Mouse (Mus musculus): ENCODE results near the gene Sele. TPM values are rescaled to one million over a fixed set of nuclear protein-coding genes. Genes with fewer than 3 reads are reported as not detected.

The Sele gene
- polyA plus RNA-seq, 1 experiment from 2014 or later, result not detected

GRCm38 (mm10) chr1:164043549-164043948, 4.5 kb upstream of the Sele start:
- H3K27ac ChIP-seq (replicated peaks), result no peak overlapping the region
- no peaks in the 10 kb centered on the region for H3K36me3 ChIP-seq
- ATAC-seq (ENCODE audit: low read depth), result no peak
- no peak overlapping the region for H3K4me2 ChIP-seq
- H3K27me3 ChIP-seq, result no peaks in the 10 kb centered on the region
- no peaks in the 10 kb centered on the region for H3K4me1 ChIP-seq (replicated peaks)
- H3K9ac ChIP-seq, result no peak overlapping the region
- no peak overlapping the region for H3K4me3 ChIP-seq
- WGBS, result 72% methylated on average over 3 of the region's 3 CpGs
- no peaks in the 10 kb centered on the region for H3K9me3 ChIP-seq

GRCm38 (mm10) chr1:164053561-164053960, 5.5 kb downstream of the Sele start:
- ATAC-seq (ENCODE audit: low read depth), result no peak
- Histone ChIP-seq H3K4me1 (replicated peaks) (no peaks in the 10 kb centered on the region), H3K27me3 (no peaks in the 10 kb centered on the region), H3K4me3 (no peak overlapping the region), H3K36me3 (no peaks in the 10 kb centered on the region), H3K9me3 (no peaks in the 10 kb centered on the region), H3K27ac (replicated peaks) (no peak overlapping the region), H3K4me2 (no peak overlapping the region), H3K9ac (no peak overlapping the region)
- 94% methylated on average over 9 of the region's 9 CpGs for WGBS

GRCm38 (mm10) chr1:164054800-164055199, 6.8 kb downstream of the Sele start:
- no peaks in the 10 kb centered on the region for H3K4me1 ChIP-seq (replicated peaks)
- H3K9ac ChIP-seq, result no peak overlapping the region
- H3K9me3 ChIP-seq, result no peaks in the 10 kb centered on the region
- WGBS, result 48% methylated on average over 2 of the region's 2 CpGs
- H3K4me3 ChIP-seq, result no peak overlapping the region
- H3K27ac ChIP-seq (replicated peaks), result no peak overlapping the region
- H3K36me3 ChIP-seq, result no peaks in the 10 kb centered on the region
- ATAC-seq (ENCODE audit: low read depth), result no peak
- no peak overlapping the region for H3K4me2 ChIP-seq
- no peaks in the 10 kb centered on the region for H3K27me3 ChIP-seq

- Histone ChIP-seq H3K4me1 (replicated peaks) (no peaks in the 10 kb centered on the region), H3K9ac (no peak overlapping the region), H3K9me3 (no peaks in the 10 kb centered on the region), H3K27me3 (no peaks in the 10 kb centered on the region), H3K36me3 (no peaks in the 10 kb centered on the region), H3K4me2 (no peak overlapping the region), H3K4me3 (no peak overlapping the region), H3K27ac (replicated peaks) (no peak overlapping the region)
- WGBS, result 90% methylated on average over 4 of the region's 4 CpGs
- no peak for ATAC-seq (ENCODE audit: low read depth)
These were observed 12.0 kb downstream of the Sele start for GRCm38 (mm10) chr1:164060071-164060470.

- no peaks in the 10 kb centered on the region for H3K27me3 ChIP-seq
- no peak overlapping the region for H3K9ac ChIP-seq
- H3K4me3 ChIP-seq, result no peak overlapping the region
- H3K4me1 ChIP-seq (replicated peaks), result no peaks in the 10 kb centered on the region
- no peak overlapping the region for H3K27ac ChIP-seq (replicated peaks)
- WGBS, result 49% methylated on average over 4 of the region's 4 CpGs
- H3K4me2 ChIP-seq, result no peak overlapping the region
- H3K36me3 ChIP-seq, result no peaks in the 10 kb centered on the region
- no peaks in the 10 kb centered on the region for H3K9me3 ChIP-seq
- ATAC-seq (ENCODE audit: low read depth), result no peak
These were observed 13.2 kb downstream of the Sele start for GRCm38 (mm10) chr1:164061278-164061677.

- Histone ChIP-seq H3K9ac (no peak within 1 kb of the TSS), H3K27ac (replicated peaks) (no peak within 1 kb of the TSS), H3K4me1 (replicated peaks) (no peaks in the 10 kb centered on the region), H3K36me3 (no peaks in the 10 kb centered on the region), H3K27me3 (no peaks in the 10 kb centered on the region), H3K4me3 (no peak within 1 kb of the TSS), H3K4me2 (no peak within 1 kb of the TSS), H3K9me3 (no peaks in the 10 kb centered on the region)
- ATAC-seq (ENCODE audit: low read depth), result no peak
- WGBS, result 80% methylated on average over 4 of the region's 4 CpGs
These were observed 13.9 kb downstream of the Sele start, which contains the start of gene Sell for GRCm38 (mm10) chr1:164061925-164062324. TSS of gene Sell (plus strand) at chr1:164061982.

- H3K27me3 ChIP-seq, result no peaks in the 10 kb centered on the region
- no peak overlapping the region for H3K27ac ChIP-seq (replicated peaks)
- H3K4me3 ChIP-seq, result no peak overlapping the region
- H3K9me3 ChIP-seq, result no peaks in the 10 kb centered on the region
- H3K9ac ChIP-seq, result no peak overlapping the region
- no peaks in the 10 kb centered on the region for H3K36me3 ChIP-seq
- ATAC-seq (ENCODE audit: low read depth), result no peak
- WGBS, result 58% methylated on average over 2 of the region's 2 CpGs
- no peaks in the 10 kb centered on the region for H3K4me1 ChIP-seq (replicated peaks)
- H3K4me2 ChIP-seq, result no peak overlapping the region
These were observed 14.8 kb downstream of the Sele start for GRCm38 (mm10) chr1:164062856-164063255.

- H3K9me3 ChIP-seq, result no peaks in the 10 kb centered on the region
- WGBS, result 70% methylated on average over 3 of the region's 3 CpGs
- no peak for ATAC-seq (ENCODE audit: low read depth)
These were observed 15.7 kb downstream of the Sele start for GRCm38 (mm10) chr1:164063745-164064144.

GRCm38 (mm10) chr1:164069261-164069660, 21.2 kb downstream of the Sele start:
- H3K4me2 ChIP-seq, result no peak overlapping the region
- no peaks in the 10 kb centered on the region for H3K9me3 ChIP-seq
- no peak overlapping the region for H3K9ac ChIP-seq
- no peaks in the 10 kb centered on the region for H3K36me3 ChIP-seq
- no peak overlapping the region for H3K4me3 ChIP-seq
- no peak overlapping the region for H3K27ac ChIP-seq (replicated peaks)
- no peak for ATAC-seq (ENCODE audit: low read depth)
- no peaks in the 10 kb centered on the region for H3K4me1 ChIP-seq (replicated peaks)
- H3K27me3 ChIP-seq, result no peaks in the 10 kb centered on the region

More at GRCm38 (mm10) chr1:164063745-164064144, 15.7 kb downstream of the Sele start:
- Histone ChIP-seq H3K4me3 (no peak overlapping the region), H3K27me3 (no peaks in the 10 kb centered on the region), H3K4me2 (no peak overlapping the region), H3K27ac (replicated peaks) (no peak overlapping the region), H3K36me3 (no peaks in the 10 kb centered on the region), H3K9ac (no peak overlapping the region), H3K4me1 (replicated peaks) (no peaks in the 10 kb centered on the region)

GRCm38 (mm10) chr1:164070461-164070860, 22.4 kb downstream of the Sele start:
- Histone ChIP-seq H3K4me1 (replicated peaks) (no peaks in the 10 kb centered on the region), H3K27me3 (no peaks in the 10 kb centered on the region), H3K36me3 (no peaks in the 10 kb centered on the region), H3K9ac (no peak overlapping the region), H3K9me3 (no peaks in the 10 kb centered on the region), H3K4me3 (no peak overlapping the region), H3K27ac (replicated peaks) (no peak overlapping the region), H3K4me2 (no peak overlapping the region)
- 89% methylated on average over 4 of the region's 4 CpGs for WGBS
- no peak for ATAC-seq (ENCODE audit: low read depth)

- Histone ChIP-seq H3K36me3 (no peaks in the 10 kb centered on the region), H3K4me3 (no peak overlapping the region), H3K4me1 (replicated peaks) (no peaks in the 10 kb centered on the region), H3K4me2 (no peak overlapping the region), H3K9ac (no peak overlapping the region), H3K27me3 (no peaks in the 10 kb centered on the region), H3K27ac (replicated peaks) (no peak overlapping the region), H3K9me3 (no peaks in the 10 kb centered on the region)
- whole genome bisulfite sequencing, result 90% methylated on average over 7 of the region's 7 CpGs
- ATAC-seq (ENCODE audit: low read depth), result no peak
These were observed 23.1 kb downstream of the Sele start for GRCm38 (mm10) chr1:164071111-164071510.

- ATAC-seq (ENCODE audit: low read depth), result no peak
- 85% methylated on average over 4 of the region's 4 CpGs for WGBS
These were observed 24.0 kb downstream of the Sele start for GRCm38 (mm10) chr1:164072001-164072400.

GRCm38 (mm10) chr1:164073091-164073490, 25.1 kb downstream of the Sele start:
- Histone ChIP-seq H3K27me3 (no peaks in the 10 kb centered on the region), H3K9ac (no peak overlapping the region), H3K9me3 (no peaks in the 10 kb centered on the region), H3K4me1 (replicated peaks) (no peaks in the 10 kb centered on the region), H3K4me3 (no peak overlapping the region), H3K27ac (replicated peaks) (no peak overlapping the region), H3K36me3 (no peaks in the 10 kb centered on the region), H3K4me2 (no peak overlapping the region)
- WGBS, result 91% methylated on average over 9 of the region's 9 CpGs
- no peak for ATAC-seq (ENCODE audit: low read depth)

More at GRCm38 (mm10) chr1:164072001-164072400, 24.0 kb downstream of the Sele start:
- Histone ChIP-seq H3K9me3 (no peaks in the 10 kb centered on the region), H3K9ac (no peak overlapping the region), H3K27ac (replicated peaks) (no peak overlapping the region), H3K4me1 (replicated peaks) (no peaks in the 10 kb centered on the region), H3K27me3 (no peaks in the 10 kb centered on the region), H3K4me2 (no peak overlapping the region), H3K4me3 (no peak overlapping the region), H3K36me3 (no peaks in the 10 kb centered on the region)

Data from neural tube, embryonic 13.5 days (tissue).